Mouse (Mus musculus): ENCODE data around the gene Dnah9.
A peak's percentile ranks its signal among the peaks of the same experiment; 100 is the strongest.

The Dnah9 gene

GRCm38 (mm10) chr11:65788154-65788553, 380.2 kb downstream of the Dnah9 start, which contains the start of gene Map2k4:
Map2k4 (minus strand) TSS chr11:65788297.
- peak; percentile 89 to 95 for DNase-seq

DNA sequence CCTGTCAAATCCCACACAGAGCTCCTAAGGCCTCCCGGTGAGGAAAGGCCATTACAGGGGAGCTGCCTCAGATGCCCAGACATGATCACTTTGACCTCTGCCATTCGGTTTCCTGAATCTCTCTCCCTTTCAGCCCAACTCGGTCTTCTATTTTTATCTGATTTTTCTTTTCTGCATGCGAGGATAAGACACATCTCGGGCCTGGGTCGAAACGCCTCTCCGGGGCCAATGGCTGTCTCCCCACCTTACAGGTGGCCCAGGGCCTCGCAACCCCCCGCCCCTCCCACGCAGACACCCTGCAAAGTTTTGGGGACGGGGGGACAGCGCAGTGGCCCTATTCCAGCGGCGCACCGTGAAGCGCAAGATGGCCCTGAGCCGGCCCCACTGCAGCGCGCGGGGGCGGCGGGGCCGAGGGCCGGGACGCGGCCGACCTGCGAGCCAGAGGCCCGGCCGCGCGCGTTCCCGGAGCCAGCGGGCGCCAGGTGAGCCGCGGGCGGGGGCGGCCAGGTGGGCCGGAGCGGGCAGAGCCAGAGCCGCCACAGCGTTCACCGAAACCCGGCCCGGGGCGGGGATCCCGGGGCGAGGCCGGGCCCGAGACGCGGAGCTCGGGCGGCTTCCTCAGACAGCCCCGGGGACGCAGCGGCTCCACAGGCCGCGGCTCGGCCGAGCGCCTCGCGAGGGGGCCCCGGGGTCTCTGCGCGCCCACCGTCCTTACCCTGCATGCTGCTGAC, 380.8 kb downstream of the Dnah9 start:
- DNase-seq = peak; percentile 60 to 65

DNA sequence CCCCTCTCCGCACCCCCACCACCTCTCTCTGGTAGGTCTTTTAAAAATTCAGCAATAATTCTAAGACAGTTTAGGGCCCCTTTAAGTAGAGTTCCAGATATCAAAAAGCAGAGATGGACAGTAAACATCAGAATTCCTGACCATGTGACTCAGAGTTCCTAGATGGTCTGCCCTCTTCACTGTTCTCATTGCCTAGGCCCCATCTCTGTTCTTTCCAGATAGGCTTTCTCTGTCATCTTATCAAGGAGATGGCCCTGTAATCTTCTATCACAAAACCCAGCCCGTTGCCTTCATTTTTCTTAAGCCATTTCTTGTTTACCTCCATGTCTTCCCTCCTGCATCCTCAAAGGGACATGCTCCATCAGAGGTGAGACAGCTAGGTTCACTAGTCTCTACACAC, 382.2 kb downstream of the Dnah9 start:
- no peak for DNase-seq

- DNase-seq = no peak
These were observed 386.8 kb downstream of the Dnah9 start for GRCm38 (mm10) chr11:65781596-65781995.
